Mouse (Mus musculus) retina, postnatal 1 day (tissue): ENCODE measurements around the gene Npat.
A peak's percentile ranks its signal among the peaks of the same experiment; 100 is the strongest.

Source experiments
- DNase-seq: peaks from one replicate; pipeline ENCODE4 v3.0.0-alpha.2; 2012

Gene Npat

DNA sequence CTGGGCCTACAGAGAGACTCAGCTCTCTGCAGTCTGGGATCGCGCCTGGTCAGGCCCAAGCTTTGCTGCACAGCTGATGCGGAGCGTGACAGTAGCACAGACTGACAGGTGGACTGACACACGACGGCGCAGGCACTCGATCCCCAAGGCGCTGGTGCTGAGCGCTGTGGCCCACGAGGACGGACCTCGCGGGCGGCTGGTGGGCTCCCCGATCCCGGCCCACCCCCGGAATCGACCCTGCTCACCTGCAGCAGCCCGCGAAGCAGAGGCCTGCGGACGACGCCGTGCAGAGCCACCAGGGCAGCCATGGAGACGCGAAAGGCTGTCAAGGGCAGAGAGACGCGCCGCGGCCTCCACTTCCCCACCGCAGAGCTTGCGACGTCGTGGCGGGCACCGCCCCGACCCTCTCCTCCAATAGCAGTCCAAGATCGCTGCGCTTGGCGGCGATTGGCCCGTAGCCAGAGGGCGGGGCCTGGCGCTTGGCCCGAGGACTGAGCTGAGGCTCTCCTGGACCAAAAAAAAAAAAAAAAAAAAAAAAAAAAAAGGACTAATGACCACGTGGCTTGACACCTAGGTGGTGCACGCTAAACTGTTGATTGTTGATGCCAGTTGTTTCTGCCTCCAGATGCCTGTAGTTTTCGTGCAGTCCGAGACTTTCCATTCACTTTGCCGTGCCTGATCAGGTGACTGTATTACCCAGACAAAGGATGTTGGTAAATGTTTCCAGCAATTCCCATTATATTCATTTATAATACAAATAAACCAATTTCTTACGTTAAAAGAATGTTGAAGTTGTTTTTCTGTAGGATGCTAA lies 73.3 kb downstream of the Npat start, which contains the start of gene Acat1:
Gene Acat1 (minus strand): TSS at position 415 of the 814 bp plus-strand sequence.
- DNase-seq, result peak; percentile 94

DNA sequence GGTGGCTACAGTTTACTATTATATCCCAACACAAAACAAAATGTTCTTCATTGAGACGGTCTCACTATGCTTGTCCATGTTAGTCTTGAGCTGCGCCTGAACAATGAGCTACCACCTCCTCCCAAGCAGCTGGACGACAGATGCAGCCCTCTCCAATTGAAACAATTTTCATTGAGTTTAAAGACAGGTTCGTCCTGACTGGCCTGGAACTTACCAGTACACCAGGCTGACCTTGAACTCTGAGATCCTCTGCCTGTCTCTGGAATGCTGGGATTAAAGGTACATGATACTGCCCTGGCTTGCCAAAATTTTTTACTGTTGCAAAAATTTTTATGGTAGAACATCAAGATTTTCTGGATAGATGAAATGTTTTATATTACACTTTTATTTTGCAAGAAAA lies 77.4 kb downstream of the Npat start:
- no peak for DNase-seq

DNA sequence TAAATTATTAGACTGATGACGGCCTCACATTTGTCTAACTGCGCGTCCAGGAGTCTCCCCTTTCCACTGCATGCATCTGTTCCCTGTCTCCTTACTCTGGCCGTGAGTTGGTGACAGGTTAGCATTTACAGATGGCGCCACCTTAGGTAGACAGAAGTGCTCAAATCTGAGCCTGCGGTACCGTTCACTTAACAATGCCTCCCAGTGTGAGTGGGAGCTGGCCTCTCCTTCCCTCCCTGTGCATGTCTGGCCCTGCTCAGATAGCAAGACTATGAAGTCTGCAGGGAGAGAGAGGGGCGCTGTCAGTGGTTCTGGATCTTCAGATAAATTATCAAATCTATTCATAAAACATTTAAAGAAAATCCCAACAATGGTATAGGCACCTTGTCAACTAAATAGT lies 78.4 kb downstream of the Npat start:
- DNase-seq, result no peak
